Mouse (Mus musculus) lung, postnatal 0 days (tissue): ENCODE data around the gene Cyb5d1. TPM values are rescaled to one million over a fixed set of nuclear protein-coding genes. Genes with fewer than 3 reads are reported as not detected.

Experiments
- ATAC-seq: fragments of 200-750 bp; cut with Nextera tagmentation; 2 replicates; pipeline ENCODE4 v1.8.0; 2017; ENCODE audit warnings: moderate library complexity
- DNase-seq: peaks from one replicate; pipeline ENCODE4 v3.0.0-alpha.2; 2016; ENCODE audit warnings: low spot score
- H3K27ac ChIP-seq: fragments of 300-500 bp; sonication (generic); 2 replicates; pipeline ENCODE4 v1.5.1; 2014; ENCODE audit warnings: antibody characterized with exemption, mild to moderate bottlenecking, low read length, mixed read lengths
- H3K27me3 ChIP-seq: fragments of 300-500 bp; sonication (generic); replicated peaks from 2 replicates; pipeline ENCODE4 v1.6.1; 2014; ENCODE audit warnings: low read length, mixed read lengths; ENCODE audit not compliant: insufficient read depth
- H3K36me3 ChIP-seq: fragments of 300-500 bp; sonication (generic); 2 replicates; pipeline ENCODE4 v1.6.1; 2014; ENCODE audit warnings: low read length, mixed read lengths; ENCODE audit not compliant: insufficient read depth
- H3K4me1 ChIP-seq: fragments of 300-500 bp; sonication (generic); 2 replicates; pipeline ENCODE4 v1.6.1; 2014; ENCODE audit warnings: antibody characterized with exemption, low read depth, low read length, mixed read lengths; ENCODE audit not compliant: insufficient read depth
- H3K4me2 ChIP-seq: fragments of 300-500 bp; sonication (generic); replicated peaks from 2 replicates; pipeline ENCODE4 v1.6.1; 2014; ENCODE audit warnings: low read depth, mild to moderate bottlenecking, low read length, moderate library complexity, mixed read lengths
- H3K4me3 ChIP-seq: fragments of 300-500 bp; sonication (generic); 2 replicates; pipeline ENCODE4 v1.5.1; 2014; ENCODE audit warnings: low read depth, low read length
- H3K9ac ChIP-seq: fragments of 300-500 bp; sonication (generic); replicated peaks from 2 replicates; pipeline ENCODE4 v1.6.1; 2014; ENCODE audit warnings: low read depth, mild to moderate bottlenecking
- H3K9me3 ChIP-seq: fragments of 300-500 bp; sonication (generic); 2 replicates; pipeline ENCODE4 v1.6.1; 2016; ENCODE audit warnings: low read length, mixed read lengths
- CTCF ChIP-seq: IDR thresholded peaks from 2 replicates; pipeline ENCODE4 v1.5.1; 2016; ENCODE audit warnings: antibody characterized with exemption, mild to moderate bottlenecking
- EP300 ChIP-seq: IDR thresholded peaks from 2 replicates; pipeline ENCODE4 v1.6.1; 2016; ENCODE audit warnings: antibody characterized with exemption, mild to moderate bottlenecking, control low read depth
- WGBS: fragments of 180-500 bp; shearing (Covaris S2); extraction: QIAGEN DNeasy Blood & Tissue Kit; methylation state at CpG from one replicate; pipeline ENCODE4 v1.1.7; 2014; 5-methylcytosine and 5-hydroxymethylcytosine counted together
- polyA plus RNA-seq: library from polyadenylated mRNA; unstranded; fragments of >200 nt; fragmentation: Nextera tagmentation; extraction: Ambion mirVana; gene quantifications from 2 replicates; pipeline ENCODE4 v1.2.1, GENCODE M21; 2015

The Cyb5d1 gene
- polyA plus RNA-seq, 1 experiment from 2014 or later: 16.3 TPM

GRCm38 (mm10) chr11:69371601-69372000, 23.8 kb downstream of the Cyb5d1 start:
- Histone ChIP-seq H3K27me3 (no peaks in the 10 kb centered on the region), H3K4me3 (no peak overlapping the region), H3K9ac (no peak overlapping the region), H3K36me3 (0 out of 2 replicates have a peak, but pooled peaks cover 5% of the 10 kb centered on the region), H3K4me2 (no peak overlapping the region), H3K4me1 (peaks cover 5% of the 10 kb centered on the region), H3K9me3 (no peaks in the 10 kb centered on the region), H3K27ac (no peak overlapping the region)
- 48% methylated on average over 12 of the region's 12 CpGs for WGBS
- TF ChIP-seq EP300 (no peak), CTCF (no peak)
- DNase-seq (no peak), ATAC-seq (no peak)

- TF ChIP-seq EP300 (no peak), CTCF (no peak)
- no peak for ATAC-seq
Observed at GRCm38 (mm10) chr11:69370817-69371215, 24.6 kb downstream of the Cyb5d1 start.

GRCm38 (mm10) chr11:69369990-69370816, 25.2 kb downstream of the Cyb5d1 start:
- Histone ChIP-seq H3K27ac (peak overlapping the region; percentile 100), H3K4me3 (peak overlapping the region; percentile 98; the same call in 1 of the 2 replicates), H3K27me3 (no peaks in the 10 kb centered on the region), H3K4me2 (peak overlapping the region; percentile 77), H3K9ac (peak overlapping the region; percentile 95), H3K36me3 (no peaks in the 10 kb centered on the region), H3K4me1 (peaks cover 13% of the 10 kb centered on the region), H3K9me3 (no peaks in the 10 kb centered on the region)
- 6% methylated on average over 2 of the region's 2 CpGs for WGBS
- no peak for ATAC-seq
- no peak for TF ChIP-seq EP300
- TF ChIP-seq CTCF: no peak
- DNase-seq: peak; percentile 69

More at GRCm38 (mm10) chr11:69370817-69371215, 24.6 kb downstream of the Cyb5d1 start:
- WGBS: 13% methylated on average over 9 of the region's 9 CpGs
- Histone ChIP-seq H3K36me3 (0 out of 2 replicates have a peak, but pooled peaks cover 3% of the 10 kb centered on the region), H3K27me3 (no peaks in the 10 kb centered on the region), H3K4me2 (no peak overlapping the region), H3K27ac (peak overlapping the region; percentile 60), H3K9me3 (no peaks in the 10 kb centered on the region), H3K9ac (no peak overlapping the region), H3K4me3 (no peak overlapping the region), H3K4me1 (peaks cover 6% of the 10 kb centered on the region)
- DNase-seq: peak; percentile 36

GRCm38 (mm10) chr11:69369215-69369989, 26.0 kb downstream of the Cyb5d1 start, which contains the start of gene Chd3:
Chd3 (minus strand) TSS chr11:69369406.
- H3K4me3 ChIP-seq: peak within 1 kb of the TSS; percentile 98
- H3K36me3 ChIP-seq: no peaks in the 10 kb centered on the region
- peak; percentile 53 for DNase-seq
- WGBS: 2% methylated on average over 14 of the region's 34 CpGs
- H3K4me1 ChIP-seq: peaks cover 20% of the 10 kb centered on the region
- peak within 1 kb of the TSS; percentile 100 for H3K27ac ChIP-seq
- no peaks in the 10 kb centered on the region for H3K9me3 ChIP-seq
- H3K9ac ChIP-seq: peak within 1 kb of the TSS; percentile 95
- ATAC-seq: no peak
- H3K4me2 ChIP-seq: peak within 1 kb of the TSS; percentile 77
- no peaks in the 10 kb centered on the region for H3K27me3 ChIP-seq
- 0 out of 2 replicates have a peak, but pooled peaks have one; percentile 7 for TF ChIP-seq EP300
- TF ChIP-seq CTCF: no peak

GRCm38 (mm10) chr11:69368356-69369214, 26.8 kb downstream of the Cyb5d1 start:
- Histone ChIP-seq H3K4me3 (peak overlapping the region; percentile 98), H3K27me3 (no peaks in the 10 kb centered on the region), H3K4me2 (peak overlapping the region; percentile 77), H3K27ac (peak overlapping the region; percentile 100), H3K4me1 (peaks cover 24% of the 10 kb centered on the region), H3K9me3 (no peaks in the 10 kb centered on the region), H3K9ac (peak overlapping the region; percentile 95), H3K36me3 (no peaks in the 10 kb centered on the region)
- peak; percentile 11 for ATAC-seq
- DNase-seq: peak; percentile 72
- WGBS: under 1% methylated on average over 36 of the region's 106 CpGs
- TF ChIP-seq EP300 (no peak), CTCF (no peak)
